Mouse (Mus musculus) urinary bladder, adult 18-20 months (tissue): ENCODE data around the gene Thrb.

ENCODE experiments used
- DNase-seq, 2 experiments: peaks; one replicate each; pipeline ENCODE4 v3.0.0; 2022; ENCODE audit warnings: low spot score in 2 of 2, mixed read lengths in 2 of 2

The Thrb gene

DNA sequence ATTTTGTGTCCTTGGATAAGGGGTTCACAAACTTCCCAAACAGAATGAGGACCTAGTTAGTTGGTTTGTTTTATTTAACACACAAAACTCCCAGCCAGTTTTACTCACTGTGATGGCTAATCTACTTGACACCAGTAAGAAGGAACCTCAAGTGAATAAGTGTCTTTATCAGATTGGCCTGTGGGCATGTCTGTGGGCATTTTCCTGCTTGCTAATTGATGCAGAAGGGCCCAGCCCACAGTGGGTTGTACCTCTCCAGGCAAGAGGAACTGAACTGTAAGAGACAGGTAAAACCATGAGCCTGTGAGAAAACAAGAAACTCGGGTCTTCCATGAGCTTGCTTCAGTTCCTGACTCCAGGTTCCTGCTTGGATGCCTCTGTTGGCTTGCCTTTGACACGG is 215.9 kb downstream of the Thrb start:
- peak in 1 of 2 experiments; percentile 11 for DNase-seq

DNA sequence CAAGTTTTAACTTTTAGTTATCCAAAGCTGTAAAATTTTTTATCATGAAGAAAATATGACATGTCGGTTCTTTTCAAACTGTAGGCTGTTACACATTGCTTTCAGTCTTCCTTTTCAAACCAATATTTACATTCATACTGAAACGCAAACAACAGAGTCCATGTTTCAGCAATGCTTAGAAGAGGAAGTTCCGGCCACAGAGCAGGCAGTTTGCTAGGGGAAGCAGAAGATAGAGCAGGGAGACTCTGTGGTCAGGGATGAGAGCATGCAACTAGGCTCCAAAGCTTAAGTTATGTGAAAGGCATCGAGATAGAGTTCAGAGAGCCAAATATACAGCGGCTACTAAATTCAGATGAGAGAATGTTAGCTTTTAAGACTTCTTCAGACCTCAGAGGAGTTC is 219.4 kb downstream of the Thrb start:
- no peak for DNase-seq

DNA sequence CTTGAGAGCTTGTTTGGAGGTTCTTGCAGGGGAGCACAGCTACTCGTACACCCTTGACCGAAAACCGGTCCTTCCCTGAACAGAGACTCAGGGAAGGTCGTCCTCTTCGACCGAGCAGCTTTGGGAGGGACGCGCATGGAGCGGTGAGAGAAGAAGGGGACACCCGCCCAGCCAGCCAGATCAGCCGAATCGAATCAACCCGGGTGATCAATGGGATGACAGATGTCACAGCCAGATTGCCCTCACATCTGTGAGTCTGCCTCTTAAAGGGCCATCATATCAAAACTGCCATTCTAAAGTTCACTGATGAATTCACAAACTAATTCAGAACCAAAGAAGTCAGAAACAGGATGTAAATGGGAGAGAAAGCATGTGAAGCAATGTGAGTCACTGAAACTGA is 224.8 kb downstream of the Thrb start:
- DNase-seq = no peak

DNA sequence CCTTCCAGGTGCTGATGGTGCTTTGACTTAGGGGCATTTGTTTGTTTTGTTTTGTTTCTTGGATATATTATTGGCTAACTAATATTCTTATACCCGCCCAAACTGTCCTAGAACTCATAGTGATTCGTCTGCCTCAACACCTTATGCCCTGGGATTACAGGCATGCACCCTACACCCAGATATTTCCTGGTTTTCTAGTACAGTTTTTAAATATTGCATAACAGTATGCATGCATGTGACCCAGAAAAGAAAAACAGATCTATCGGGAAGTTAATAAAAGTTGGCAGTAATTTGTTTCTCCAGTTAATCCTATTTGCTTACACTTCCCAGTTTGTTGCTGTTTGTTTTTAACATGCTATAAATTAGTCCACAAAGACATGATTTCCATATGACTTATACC is 225.3 kb downstream of the Thrb start:
- DNase-seq = no peak

DNA sequence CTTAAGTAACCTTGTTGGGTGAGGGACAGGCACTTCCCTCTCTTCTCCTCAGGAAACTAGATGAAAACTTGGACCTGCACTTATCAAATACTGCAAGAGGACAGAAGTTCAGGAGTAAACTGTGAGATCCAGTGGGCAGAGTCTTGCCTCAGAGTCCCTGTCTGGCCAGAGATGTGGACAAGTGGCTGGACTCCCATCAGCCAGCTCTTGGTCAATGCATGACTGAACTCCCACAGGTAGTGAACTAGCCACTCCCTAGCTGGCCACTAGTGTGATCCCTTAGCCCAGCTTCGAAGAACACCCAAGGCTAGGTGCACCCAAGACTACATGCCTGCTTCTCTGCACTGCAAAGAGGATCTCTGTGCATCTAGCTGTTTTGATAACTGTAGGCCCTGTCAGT is 234.7 kb downstream of the Thrb start:
- no peak for DNase-seq

DNA sequence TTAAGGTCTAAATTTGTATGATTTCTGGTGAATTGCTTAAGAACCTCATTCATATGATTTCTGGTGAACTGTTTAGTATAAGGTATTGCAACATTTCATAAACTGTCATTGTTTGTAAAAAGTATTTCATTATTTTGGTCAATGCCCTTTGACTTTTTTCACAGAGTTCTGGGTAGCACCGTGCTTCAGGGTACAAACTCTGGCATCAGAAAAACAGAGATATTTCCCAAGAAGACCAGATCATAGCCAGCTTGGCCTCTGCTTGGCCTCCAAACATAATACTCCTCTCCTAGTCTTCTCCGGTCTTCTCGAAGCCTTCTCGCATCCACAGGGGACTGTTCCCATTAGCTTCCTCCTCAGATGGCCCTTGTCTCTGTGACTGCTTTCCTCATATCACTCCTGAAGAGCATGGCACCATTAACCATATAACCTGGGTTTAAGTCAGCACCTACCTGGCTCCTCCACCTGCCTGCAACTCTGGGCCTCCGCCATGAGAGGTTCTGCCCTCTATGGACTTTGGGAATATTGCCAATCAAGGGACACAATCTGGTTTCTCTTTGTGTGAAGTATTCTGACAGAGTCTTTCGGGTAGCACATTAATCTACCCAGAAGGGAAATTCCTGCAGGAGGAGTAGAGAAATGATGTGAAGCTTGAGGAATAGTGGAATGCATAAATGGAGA is 239.8 kb downstream of the Thrb start:
- no peak for DNase-seq

DNA sequence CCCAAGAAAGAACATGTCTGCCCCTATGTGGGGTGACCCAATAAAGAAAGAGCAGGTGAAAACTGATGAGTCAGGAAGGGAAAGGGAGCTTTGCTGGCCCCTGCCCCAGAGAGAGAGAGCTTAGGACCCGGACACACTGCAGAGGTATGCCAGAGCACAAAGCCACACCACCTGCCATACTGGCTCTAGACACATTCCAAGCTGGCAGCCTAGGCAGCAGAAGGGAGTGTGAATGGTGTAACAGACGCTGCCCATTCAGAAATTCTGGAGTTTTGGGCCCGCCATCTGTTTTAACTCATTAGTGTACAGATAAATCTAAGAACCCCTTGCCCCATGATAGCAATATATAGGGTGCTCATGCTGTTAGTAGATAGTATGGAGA is 240.3 kb downstream of the Thrb start:
- DNase-seq = no peak

DNA sequence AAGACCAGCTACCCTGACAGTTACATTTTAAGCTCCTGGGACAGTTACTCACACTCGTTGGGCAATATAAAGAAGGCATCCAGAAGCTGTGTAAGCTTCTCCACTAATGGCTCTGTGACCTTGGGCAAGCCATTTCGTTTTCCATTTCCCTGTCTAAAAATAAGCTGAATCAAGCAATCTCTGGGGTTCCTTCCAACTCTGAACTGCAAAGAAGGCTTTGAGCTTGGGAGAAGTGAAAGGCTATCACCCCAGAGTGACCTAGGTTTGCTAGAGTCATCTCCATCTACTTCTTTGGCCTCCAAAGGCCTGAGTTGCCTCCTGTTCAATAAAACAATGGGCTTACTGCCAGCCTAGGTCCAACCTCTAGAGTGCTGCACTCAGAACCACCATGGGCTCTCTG is 242.4 kb downstream of the Thrb start:
- no peak for DNase-seq

DNA sequence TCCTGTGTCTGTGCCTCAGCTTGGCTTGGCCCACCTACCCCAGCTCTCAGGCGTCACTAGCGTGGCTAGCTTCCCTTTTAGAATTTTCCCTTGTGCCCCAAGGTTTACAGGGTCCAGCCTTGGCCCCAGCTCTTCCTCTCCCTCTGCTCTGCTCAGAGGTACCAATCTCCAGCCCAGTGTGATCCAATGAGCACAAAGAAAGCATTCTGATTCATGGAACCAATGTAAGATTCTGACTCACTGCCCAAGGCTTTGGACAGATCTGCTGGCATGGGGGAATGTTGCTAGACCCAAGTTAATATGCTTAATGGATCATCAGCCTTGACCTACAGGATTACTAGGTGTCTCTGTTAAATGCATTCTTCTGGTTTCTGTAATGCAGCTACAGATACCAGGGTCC is 243.1 kb downstream of the Thrb start:
- DNase-seq = no peak

DNA sequence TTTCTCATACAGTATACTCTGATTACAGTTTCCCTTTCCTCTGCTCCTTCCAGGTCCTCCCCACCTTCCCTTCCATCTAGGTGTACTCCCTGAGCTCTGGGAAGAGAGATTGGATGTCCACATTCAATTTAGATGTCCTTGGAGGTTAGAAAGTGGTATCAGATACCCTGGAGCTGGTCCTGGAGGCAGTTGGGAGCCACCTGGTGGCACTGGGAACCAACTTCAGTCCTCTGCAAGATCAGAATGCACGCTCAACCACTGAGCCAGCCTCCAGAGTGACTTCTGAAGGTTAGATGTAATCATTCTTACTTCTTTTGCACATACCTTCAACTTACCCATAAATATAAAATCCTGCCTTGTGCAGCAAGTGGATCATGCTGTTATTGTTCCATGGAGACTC is 244.5 kb downstream of the Thrb start:
- no peak for DNase-seq

DNA sequence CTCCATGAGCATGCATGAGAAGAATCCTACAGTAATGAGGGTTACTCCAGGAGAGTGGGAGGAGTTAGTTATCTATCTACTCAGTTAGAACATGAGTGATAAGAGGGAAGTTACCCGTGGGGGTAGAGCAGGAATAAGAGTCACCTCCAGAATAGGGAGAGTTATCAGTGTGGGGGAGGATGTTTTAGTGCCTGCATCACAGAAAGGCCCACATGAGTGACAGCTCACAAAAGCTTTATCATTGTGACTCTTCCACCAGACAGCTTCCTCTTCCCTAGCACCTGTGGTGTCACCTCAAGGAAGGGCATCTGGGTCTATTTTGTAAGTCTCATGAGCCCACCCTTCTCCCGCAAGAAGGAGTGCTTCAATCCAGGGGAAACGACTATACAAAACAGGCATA is 245.6 kb downstream of the Thrb start:
- DNase-seq = no peak

DNA sequence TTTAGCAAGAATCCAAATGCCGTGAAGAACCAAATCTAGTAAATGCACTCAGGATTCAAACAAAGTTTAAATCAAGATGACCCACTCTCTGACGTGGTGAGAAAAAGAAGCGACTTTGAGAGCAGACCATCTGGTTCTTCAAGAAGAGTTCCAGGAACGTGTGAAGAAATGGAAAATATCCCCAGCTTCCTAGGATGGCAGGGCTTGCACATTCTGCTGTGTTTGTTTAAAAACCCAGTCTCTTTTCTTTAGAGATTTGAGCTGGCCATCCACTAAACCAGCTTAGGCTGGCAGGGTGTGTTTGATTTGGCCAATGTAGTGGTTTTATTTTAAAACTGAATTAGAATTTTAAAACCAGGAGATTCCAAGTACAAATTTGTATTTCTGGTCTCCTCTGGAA is 246.9 kb downstream of the Thrb start:
- no peak for DNase-seq

DNA sequence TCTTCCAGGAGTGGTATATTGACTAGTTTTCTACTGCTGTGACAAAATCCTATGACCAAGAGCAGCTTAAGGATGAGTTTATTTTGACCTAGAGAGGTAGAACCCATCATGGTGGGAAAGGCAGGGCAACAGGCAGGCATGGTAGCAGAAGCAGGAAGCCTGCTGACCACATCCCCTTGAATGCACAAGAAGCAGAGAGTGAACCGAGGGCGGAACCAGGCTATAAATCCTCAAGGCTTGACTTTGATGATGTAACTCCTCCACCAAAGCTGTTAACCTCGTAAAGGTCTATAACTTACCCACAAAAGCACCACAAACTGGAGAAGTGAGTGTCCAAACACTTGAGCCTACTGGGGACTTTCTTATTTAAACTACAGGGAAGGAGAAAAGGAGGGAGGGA is 251.1 kb downstream of the Thrb start:
- DNase-seq = no peak

DNA sequence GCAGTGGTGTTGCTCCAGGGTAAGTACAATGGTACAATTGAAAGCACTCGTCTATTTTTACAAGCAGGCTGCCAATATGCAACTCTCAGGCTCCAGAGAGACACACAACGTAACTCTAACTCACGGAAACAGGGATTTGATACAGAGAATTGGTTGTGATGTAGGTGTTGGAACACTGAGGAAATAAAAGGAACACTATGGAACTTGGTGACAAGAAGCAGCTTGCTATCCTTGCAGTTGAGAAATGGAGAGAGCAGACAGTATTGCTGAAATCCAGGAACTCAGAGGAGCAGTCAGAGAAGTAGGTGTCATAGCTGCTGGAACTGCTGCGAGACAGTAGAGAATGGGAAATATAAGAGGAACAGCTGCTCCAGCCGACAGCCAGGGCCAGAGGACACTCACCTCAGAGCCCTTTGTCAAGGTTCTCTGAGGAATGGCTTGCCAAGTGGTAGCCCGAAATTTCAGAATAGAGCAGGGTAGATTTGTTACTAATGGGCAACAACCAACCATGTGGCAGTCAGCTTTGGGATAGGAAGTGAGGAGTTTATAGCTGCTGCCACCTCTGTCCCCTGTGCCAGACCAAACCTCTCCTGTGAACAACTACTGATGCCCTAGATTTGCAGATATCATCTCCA is 252.6 kb downstream of the Thrb start:
- no peak for DNase-seq

DNA sequence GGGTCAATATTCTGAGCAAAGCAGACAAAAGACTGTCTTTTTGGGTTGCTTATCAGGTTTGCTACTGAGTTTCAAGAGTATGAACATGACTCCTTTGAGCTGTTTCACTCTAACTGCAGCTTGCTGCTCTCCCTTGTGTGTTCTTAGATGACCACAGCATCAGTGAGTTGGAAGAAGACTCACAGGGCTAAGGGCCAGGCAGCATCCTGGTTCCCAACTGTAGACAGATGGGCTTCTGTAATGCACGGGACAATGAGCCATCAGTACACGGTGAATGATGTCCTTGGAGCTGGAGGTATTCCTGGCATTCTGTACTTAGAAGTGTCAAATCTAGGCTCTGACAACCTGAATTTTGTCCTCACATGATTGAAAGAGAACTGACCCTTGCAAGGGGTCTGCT is 255.5 kb downstream of the Thrb start:
- no peak for DNase-seq

DNA sequence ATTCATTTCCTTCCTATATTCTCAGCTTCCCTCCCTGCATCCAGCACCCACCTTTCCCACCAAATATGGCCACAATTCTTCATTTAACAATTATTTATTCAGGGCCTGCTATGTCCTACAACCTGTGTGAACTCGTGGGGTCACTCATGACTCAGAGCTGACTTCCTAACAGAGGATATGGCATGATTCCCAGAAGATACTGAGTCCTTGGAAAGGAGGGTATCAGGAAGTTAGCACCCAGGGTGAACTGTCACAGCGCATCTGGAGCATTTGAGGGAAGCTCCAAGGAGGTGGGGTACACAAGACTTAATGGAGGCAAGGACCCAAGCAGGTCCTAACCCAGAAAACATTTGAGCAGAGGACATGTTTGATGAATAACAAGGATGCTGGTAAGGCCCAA is 256.6 kb downstream of the Thrb start:
- no peak for DNase-seq

DNA sequence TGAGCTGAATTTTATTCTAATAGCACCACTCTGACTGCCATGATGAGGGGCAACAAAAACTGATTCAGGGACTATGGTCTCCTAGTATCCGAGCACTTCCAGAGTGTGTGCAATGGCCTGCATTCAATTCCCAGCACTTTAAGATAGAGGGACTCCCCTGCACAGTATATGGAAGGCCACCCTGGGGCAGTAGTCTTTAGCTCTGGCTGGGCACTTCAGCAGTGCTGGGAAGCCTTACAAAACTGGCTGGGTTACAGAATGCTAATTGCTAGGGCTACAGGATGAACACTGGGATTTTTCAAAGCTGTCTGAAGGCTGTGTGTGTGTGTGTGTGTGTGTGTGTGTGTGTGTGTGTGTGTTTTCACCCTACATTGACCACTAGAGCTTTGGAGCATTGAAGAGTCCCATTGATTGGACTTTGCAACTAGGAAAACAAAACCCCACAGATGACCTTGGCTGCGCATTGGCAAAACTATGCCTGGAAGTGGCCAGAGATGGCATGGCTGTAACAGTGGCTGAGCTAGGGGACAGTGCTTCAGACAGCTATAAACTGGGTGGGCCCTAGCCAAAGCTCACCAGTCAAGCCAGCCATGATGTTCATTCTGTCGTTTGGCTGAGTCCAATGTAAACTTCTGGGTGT is 257.2 kb downstream of the Thrb start:
- DNase-seq = no peak

DNA sequence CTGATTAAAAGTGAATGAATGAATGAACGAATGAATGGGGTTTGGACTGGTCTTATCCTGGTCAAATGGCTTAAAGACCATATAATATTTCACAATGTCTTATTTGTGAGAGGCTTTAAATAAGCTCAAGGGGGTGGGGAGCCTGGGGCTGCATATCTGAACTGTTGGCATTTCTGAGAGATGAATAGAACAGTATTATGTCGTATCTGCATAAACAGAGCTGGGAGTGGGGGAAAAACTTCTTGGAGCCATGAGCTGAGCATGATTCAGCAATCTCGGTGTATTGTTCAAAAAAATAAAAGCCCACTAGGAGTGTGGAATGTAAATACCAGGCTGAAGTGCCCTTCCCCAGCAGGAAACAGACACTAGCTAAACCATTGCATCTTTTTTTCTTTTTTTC is 257.8 kb downstream of the Thrb start:
- DNase-seq = no peak

DNA sequence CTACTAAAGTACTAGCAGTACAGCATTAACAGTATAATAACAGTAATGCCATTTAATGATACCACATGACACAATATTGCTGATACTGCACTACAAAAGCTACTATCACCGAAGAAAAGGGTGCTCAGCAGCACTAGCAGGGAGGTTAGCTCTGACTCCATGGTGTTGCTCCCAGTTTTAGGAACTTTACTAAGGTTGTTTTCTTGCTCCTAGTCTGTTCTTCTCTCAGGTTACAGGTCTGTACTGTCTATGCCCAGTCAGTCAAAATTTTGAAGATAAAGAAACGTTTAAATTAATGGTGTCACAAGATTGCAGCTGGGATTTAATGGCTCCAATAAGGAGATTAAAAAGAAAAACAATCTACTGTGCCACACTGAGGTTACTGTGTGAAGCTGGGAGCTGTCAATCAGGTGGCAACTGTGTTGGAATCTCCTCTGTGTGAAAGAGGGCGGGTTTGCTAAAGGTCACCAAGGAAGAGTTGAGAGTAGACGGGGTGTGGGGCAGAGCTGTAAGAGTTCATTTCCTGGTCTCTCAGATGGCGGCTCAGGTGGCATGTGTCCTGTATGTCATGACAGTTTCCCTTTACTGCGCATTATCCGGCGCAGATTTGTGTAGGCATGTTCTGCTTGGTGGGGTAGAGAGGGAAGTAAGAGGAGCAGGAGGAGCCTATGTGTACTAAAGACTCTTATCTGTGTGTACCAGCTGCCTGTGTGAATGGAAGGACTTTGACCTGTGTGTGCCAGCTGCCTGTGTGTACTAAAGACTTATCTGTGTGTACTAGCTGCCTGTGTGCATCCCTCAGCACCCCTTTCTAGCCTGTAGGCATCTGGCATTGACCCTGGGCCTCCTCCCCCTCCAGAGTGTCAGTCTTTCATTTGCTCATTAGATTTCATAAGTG is 263.0 kb downstream of the Thrb start:
- no peak for DNase-seq

DNA sequence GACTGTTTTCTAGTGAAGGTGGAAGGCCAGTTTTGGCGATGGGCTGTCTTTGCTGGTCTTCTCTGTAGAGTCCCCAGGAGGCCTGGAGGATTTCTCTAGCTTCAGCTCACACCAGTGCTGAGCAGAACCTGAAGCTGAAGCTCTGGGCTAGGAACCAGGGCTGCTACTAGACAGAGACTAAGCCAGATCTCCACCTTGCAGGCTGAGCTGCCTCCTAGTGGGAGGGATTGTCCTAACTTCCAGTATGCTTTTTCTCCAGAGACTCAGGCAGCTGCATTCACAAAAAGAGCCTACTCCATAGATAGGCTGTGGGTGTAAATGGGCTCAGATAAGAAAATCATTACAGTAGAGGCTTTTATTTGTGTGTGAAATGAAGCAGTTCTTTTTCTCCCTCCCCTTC is 267.4 kb downstream of the Thrb start:
- DNase-seq = peak; percentile 17 to 43

DNA sequence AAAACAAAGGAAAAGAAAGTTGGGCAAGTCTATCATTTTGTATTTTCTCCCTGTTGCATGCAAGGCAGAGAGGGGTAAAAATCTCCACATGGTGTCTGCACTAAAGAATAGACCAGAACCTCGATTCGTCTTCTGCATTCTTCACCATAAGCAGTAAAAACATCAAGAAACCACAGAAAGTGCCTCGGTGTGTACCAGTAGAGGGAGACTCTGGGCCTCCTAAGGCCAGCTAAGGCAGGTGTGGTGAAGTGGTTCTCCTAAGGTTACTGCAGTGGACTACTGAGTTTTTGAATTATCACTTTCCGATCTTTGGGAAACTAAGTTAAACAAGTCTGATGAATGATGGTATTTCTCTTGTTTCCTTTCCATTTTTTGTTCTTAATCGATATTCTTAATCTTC is 269.5 kb downstream of the Thrb start:
- DNase-seq = no peak

DNA sequence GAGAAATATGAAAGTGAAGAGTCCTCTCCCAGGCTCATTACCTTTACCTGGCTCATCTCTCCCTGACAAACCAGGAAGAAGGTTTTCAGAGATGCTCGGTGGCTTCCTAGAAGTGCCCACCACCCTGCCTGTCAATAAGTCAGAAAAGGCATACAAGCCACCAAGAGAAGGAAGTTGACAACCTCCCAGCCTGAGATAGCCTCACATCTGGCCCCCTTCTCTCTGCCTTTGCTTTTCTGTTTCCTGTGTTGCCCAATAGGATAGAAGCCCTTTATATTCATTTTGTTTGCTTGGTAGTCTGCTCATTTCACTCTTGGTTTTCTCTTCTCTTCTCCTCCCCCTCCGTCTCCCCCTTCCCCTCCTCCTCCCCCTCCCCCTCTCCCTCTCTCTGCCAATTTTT is 273.4 kb downstream of the Thrb start:
- no peak for DNase-seq
